Comparison of ENCODE assay signal across 1 mouse cellular context in the genomic region with DNA sequence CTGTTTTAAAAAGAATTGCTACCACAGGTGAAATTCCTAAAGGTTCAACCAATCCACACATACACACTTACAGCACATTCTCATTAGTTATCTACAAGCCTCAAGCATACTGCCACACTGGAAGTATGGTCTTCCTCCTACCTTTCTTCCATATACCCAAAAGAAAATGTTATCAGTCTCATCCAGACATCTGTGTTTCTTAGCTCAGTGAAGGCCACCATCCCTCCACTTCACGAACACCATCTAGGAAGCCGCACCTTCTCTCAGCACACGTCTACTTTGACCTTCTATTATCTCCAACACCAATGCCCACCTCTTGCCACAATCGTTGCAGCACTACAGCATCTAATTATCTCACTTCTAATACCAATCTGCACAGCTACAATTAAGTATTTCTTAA.
TF ChIP-seq lines count a peak whose summit lies in the region.

No protein-coding gene starts in this region.

TF ChIP-seq in MEL, 35 proteins besides CTCF, POLR2A, EP300 and RAD21 (continued from another document):
- 0 out of 2 replicates have a peak, but pooled peaks have one; percentile 19 for TF ChIP-seq ETS1 (IDR thresholded peaks at IDR 0.05; ENCODE audit: low read depth, low read length)
- no peak for TF ChIP-seq E2F4 (IDR thresholded peaks at IDR 0.05; ENCODE audit: borderline replicate concordance, low read depth, low read length)
- no peak for TF ChIP-seq MAFK (IDR thresholded peaks at IDR 0.05; ENCODE audit: borderline replicate concordance, low read depth, low read length)
- no peak for TF ChIP-seq MEF2A (IDR thresholded peaks at IDR 0.05; ENCODE audit: extremely low read depth, insufficient replicate concordance, low read depth, low read length, poor library complexity, severe bottlenecking)
- TF ChIP-seq MAX (IDR thresholded peaks at IDR 0.05; ENCODE audit: low read length) = no peak
- no peak for TF ChIP-seq HCFC1 (IDR thresholded peaks at IDR 0.05; ENCODE audit: low read depth, low read length)
- TF ChIP-seq NRF1 (IDR thresholded peaks at IDR 0.05; ENCODE audit: insufficient read depth, low read depth, low read length, poor library complexity, severe bottlenecking) = no peak
- TF ChIP-seq TAL1 (IDR thresholded peaks at IDR 0.05; ENCODE audit: low read length) = peak; percentile 92
- no peak for TF ChIP-seq USF2 (IDR thresholded peaks at IDR 0.05; ENCODE audit: borderline replicate concordance in 1 of 2, insufficient read depth in 1 of 2, low read depth in 1 of 2, low read length in 2 of 2)
- TF ChIP-seq MYC (IDR thresholded peaks at IDR 0.05; ENCODE audit: low read depth, low read length) = peak; percentile 38; the same call in 1 of the 2 replicates
- no peak for TF ChIP-seq SMC3 (IDR thresholded peaks at IDR 0.05; ENCODE audit: low read depth, low read length)
- no peak for TF ChIP-seq GABPA (IDR thresholded peaks at IDR 0.05; ENCODE audit: low read depth, low read length)
- TF ChIP-seq USF1 (IDR thresholded peaks at IDR 0.05; ENCODE audit: low read depth, low read length) = no peak
- TF ChIP-seq CHD1 (IDR thresholded peaks at IDR 0.05; ENCODE audit: low read depth, low read length) = no peak
- TF ChIP-seq MAZ (IDR thresholded peaks at IDR 0.05; ENCODE audit: low read depth, low read length) = no peak
- peak; percentile 78 for TF ChIP-seq TCF12 (IDR thresholded peaks at IDR 0.05; ENCODE audit: low read depth, low read length)
- TF ChIP-seq ZKSCAN1 (IDR thresholded peaks at IDR 0.05; ENCODE audit: low read depth, low read length) = no peak
